Mouse (Mus musculus): ENCODE measurements around the gene Malsu1. TPM values are rescaled to one million over a fixed set of nuclear protein-coding genes. Genes with fewer than 3 reads are reported as not detected.

Gene Malsu1
- polyA plus RNA-seq (2012; rRNA removed; ENCODE audit: low replicate concordance), result 18.4 and 27.9 TPM in 2 replicates

DNA sequence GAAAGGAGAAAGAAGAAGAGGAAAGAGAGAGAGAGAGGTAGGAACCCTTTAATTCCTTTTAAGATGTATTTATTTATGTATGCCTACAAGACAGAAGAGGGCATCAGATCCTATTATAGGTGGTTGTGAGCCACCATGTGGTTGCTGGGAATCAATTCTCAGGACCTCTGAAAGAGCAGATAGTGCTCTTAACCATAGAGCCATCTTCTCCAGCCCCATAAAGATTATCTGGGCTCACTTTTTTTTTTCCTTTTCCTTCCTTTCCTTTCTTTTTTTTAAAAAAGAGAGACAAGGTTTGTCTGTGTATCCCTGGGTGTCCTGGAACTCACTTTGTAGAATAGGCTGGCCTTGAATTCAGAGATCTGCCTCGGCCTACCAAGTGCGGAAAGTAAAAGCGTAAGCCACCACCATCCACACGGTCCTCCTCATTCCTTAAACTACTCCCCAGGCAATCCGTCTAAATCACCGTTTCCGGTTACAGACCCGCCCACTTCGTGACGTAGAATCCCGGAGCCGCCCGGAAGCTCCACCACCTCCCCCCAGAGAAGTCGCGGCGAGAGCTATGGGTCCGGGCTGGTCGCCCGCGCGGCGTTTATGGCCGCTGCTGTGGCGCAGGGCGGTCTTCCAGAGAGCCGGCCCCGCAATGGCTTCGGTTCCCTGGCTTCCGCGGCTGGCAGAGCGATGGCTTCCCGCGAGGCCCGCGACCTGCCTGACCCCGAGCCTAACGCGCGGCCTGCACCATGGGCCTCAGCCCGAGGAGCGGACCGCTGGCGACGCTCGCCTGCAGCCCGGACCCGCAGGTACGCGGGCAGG lies at the start of gene Malsu1:
Gene Malsu1 (plus strand): TSS at position 492 of the 813 bp plus-strand sequence.

DNA sequence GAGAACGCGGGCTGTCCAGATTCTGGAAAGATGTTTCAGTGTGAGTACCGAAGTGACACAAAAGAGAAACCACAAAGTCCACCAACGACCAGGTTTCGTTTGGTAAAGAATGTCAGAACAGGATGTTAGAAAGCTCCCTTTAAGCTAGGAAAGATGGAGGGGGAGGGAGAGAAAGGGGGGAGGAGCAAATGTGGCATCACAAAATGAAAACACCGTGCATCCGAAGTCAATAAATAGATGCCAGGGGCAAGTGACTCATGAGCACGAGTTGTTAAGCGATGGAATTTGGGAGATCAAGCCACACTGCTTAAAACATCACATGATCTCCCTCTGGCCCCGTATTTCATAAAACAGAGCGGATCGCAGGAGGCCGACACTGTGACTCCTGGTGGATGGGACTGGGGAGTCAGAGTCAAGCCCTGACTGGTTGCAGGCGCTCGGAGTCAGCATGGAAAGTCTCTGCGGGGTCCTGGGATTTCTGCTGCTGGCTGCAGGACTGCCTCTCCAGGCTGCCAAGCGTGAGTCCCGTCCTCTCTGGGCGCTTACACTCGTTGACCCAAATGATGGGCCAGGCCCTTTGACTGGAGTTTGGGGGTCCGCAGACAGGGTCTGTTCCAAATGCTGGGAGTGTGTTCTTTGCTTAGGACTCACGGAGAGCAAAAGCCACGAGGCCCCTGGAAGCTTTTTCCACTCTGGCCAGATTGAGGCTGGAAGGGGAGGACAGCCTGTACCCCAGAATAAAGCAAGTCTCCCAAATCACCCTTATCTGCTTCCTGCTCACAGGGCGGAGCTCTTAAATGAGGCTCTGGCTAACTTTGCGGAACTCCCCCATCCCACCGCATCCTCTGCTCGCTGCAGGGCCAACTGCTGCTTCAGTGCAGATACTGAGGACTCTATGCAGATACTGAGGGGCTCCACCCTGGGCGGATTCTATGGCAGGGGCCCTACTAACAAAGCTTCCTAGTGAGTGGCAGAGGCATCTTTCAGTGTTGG lies 37.0 kb upstream of the Malsu1 start, which contains the start of gene Gpnmb:
Gene Gpnmb (plus strand): TSS at position 272 of the 993 bp plus-strand sequence.

Other genes with a start within 250 kb of the Malsu1 start
- 117 and 142 TPM in 2 replicates for gene Tmem176a, start 232.9 kb upstream of the Malsu1 start, polyA plus RNA-seq (2012; rRNA removed; ENCODE audit: low replicate concordance)
- 317 and 511 TPM in 2 replicates for gene Tmem176b, start 232.3 kb upstream of the Malsu1 start, polyA plus RNA-seq (2012; rRNA removed; ENCODE audit: low replicate concordance)
- 14.6 and 18.5 TPM in 2 replicates for gene Aoc1, start 200.9 kb upstream of the Malsu1 start, polyA plus RNA-seq (2012; rRNA removed; ENCODE audit: low replicate concordance)
- gene 1600015I10Rik, start 143.9 kb upstream of the Malsu1 start, polyA plus RNA-seq (2012; rRNA removed; ENCODE audit: low replicate concordance), result 0.06 and 0.08 TPM in 2 replicates
- gene Doxl2, start 98.8 kb upstream of the Malsu1 start, polyA plus RNA-seq (2012; rRNA removed; ENCODE audit: low replicate concordance), result not detected in 2 replicates
- not detected in 2 replicates for gene Svs1, start 86.9 kb upstream of the Malsu1 start, polyA plus RNA-seq (2012; rRNA removed; ENCODE audit: low replicate concordance)
- 16.9 and 30.9 TPM in 2 replicates for gene Gpnmb, start 37.2 kb upstream of the Malsu1 start, polyA plus RNA-seq (2012; rRNA removed; ENCODE audit: low replicate concordance)
- gene Igf2bp3, start 141.2 kb downstream of the Malsu1 start, polyA plus RNA-seq (2012; rRNA removed; ENCODE audit: low replicate concordance), result 0.11 and 0.14 TPM in 2 replicates
- 23.8 and 35.6 TPM in 2 replicates for gene Tra2a, start 190.2 kb downstream of the Malsu1 start, polyA plus RNA-seq (2012; rRNA removed; ENCODE audit: low replicate concordance)
- gene Ccdc126, start 245.5 kb downstream of the Malsu1 start, polyA plus RNA-seq (2012; rRNA removed; ENCODE audit: low replicate concordance), result 2.5 and 2.8 TPM in 2 replicates